12 mouse cellular contexts compared by ENCODE assay signal in genomic region chr12:27537017-27537416, GRCm38 (mm10).
DNase-seq lines count a peak whose midpoint lies in the region; ATAC-seq and TF ChIP-seq lines count a peak whose summit lies in the region.
"Had no signal": no experiment of that assay in that cellular context is flagged by ENCODE, and none has a peak within 500 bp of the region (broad histone marks: within the 10 kb centered on the region; RNA-seq: fewer than 3 reads in every experiment).

No protein-coding gene starts in this region.

- no peaks in the 10 kb centered on the region for H3K9me3 ChIP-seq in intestine, embryonic 16.5 days (ENCODE audit: control insufficient read depth, low read length)
- no peaks in the 10 kb centered on the region for H3K9me3 ChIP-seq in stomach, postnatal 0 days (ENCODE audit: control insufficient read depth, low read length)

- TF ChIP-seq EP300 in stomach, postnatal 0 days (optimal IDR thresholded peaks at IDR 0.05): no peak

- no peaks in the 10 kb centered on the region for H3K27me3 ChIP-seq in intestine, embryonic 16.5 days (replicated peaks; ENCODE audit: control insufficient read depth, insufficient read depth, low read length)
- H3K27me3 ChIP-seq in stomach, postnatal 0 days (ENCODE audit: control insufficient read depth, insufficient read depth, low read length): no peaks in the 10 kb centered on the region
- no peaks in the 10 kb centered on the region for H3K27me3 ChIP-seq in thymus, adult 2 months (ENCODE audit: control insufficient read depth, insufficient read depth, low read length)

- TF ChIP-seq POLR2A in thymus, adult 2 months (IDR thresholded peaks at IDR 0.05; ENCODE audit: control insufficient read depth, extremely low read depth, insufficient read depth, low read length, poor library complexity): no peak

- 43% methylated on average over 9 of the region's 9 CpGs for WGBS in intestine, embryonic 16.5 days
- 31% methylated on average over 9 of the region's 9 CpGs for WGBS in stomach, postnatal 0 days
- 54% methylated on average over 9 of the region's 9 CpGs for WGBS in thymus, adult 2 months

- no peaks in the 10 kb centered on the region for H3K4me1 ChIP-seq in intestine, embryonic 16.5 days (ENCODE audit: control insufficient read depth, insufficient read depth, low read length)
- H3K4me1 ChIP-seq in stomach, postnatal 0 days (replicated peaks; ENCODE audit: control insufficient read depth, insufficient read depth): no peaks in the 10 kb centered on the region
- H3K4me1 ChIP-seq in thymus, adult 2 months (replicated peaks; ENCODE audit: control insufficient read depth, insufficient read depth, low read length): no peaks in the 10 kb centered on the region

- H3K9ac ChIP-seq in intestine, embryonic 16.5 days (ENCODE audit: low read depth, low read length): no peak overlapping the region
- H3K9ac ChIP-seq in stomach, postnatal 0 days (ENCODE audit: low read length): no peak overlapping the region

- H3K4me2 ChIP-seq in intestine, embryonic 16.5 days (ENCODE audit: low read depth, low read length): peak overlapping the region; percentile 38
- H3K4me2 ChIP-seq in stomach, postnatal 0 days (replicated peaks; ENCODE audit: low read depth): peak overlapping the region; percentile 25; the same call in 1 of the 2 replicates

- no peak for TF ChIP-seq CTCF in stomach, postnatal 0 days (IDR thresholded peaks at IDR 0.05; ENCODE audit: low read depth)
- no peak for TF ChIP-seq CTCF in thymus, adult 2 months (IDR thresholded peaks at IDR 0.05; ENCODE audit: borderline replicate concordance, control insufficient read depth, extremely low read depth, insufficient read depth, low read length, poor library complexity)

- H3K27ac ChIP-seq in intestine, embryonic 16.5 days (ENCODE audit: low read length): no peak overlapping the region
- no peak overlapping the region for H3K27ac ChIP-seq in stomach, postnatal 0 days (replicated peaks)
- no peak overlapping the region for H3K27ac ChIP-seq in thymus, adult 2 months (ENCODE audit: control insufficient read depth, insufficient read depth, low read length)

- peak; percentile 63 for DNase-seq in heart, adult 11 months
- DNase-seq in heart, adult 18-20 months: no peak
- DNase-seq in right cerebral cortex, adult 18-20 months: peak; percentile 3
- no peak for DNase-seq in right cerebral cortex, postnatal 14 days
- DNase-seq in stomach, postnatal 0 days (ENCODE audit: low spot score): no peak
- no peak for DNase-seq in cerebellum, adult 18-20 months
- DNase-seq in thymus, adult 2 months: no peak
- DNase-seq: gastrocnemius, postnatal 14 days; kidney, postnatal 14 days; lung, adult 18-20 months had no signal

- no peak overlapping the region for H3K4me3 ChIP-seq in intestine, embryonic 16.5 days (ENCODE audit: low read length)
- H3K4me3 ChIP-seq in stomach, postnatal 0 days (ENCODE audit: low read depth, low read length): no peak overlapping the region
- no peak overlapping the region for H3K4me3 ChIP-seq in thymus, adult 2 months (ENCODE audit: control insufficient read depth, insufficient read depth, low read length)

- no peaks in the 10 kb centered on the region for H3K36me3 ChIP-seq in intestine, embryonic 16.5 days (ENCODE audit: control insufficient read depth, insufficient read depth, low read length)
- H3K36me3 ChIP-seq in stomach, postnatal 0 days (ENCODE audit: control insufficient read depth, insufficient read depth, low read length): no peaks in the 10 kb centered on the region
- no peaks in the 10 kb centered on the region for H3K36me3 ChIP-seq in thymus, adult 2 months (ENCODE audit: control insufficient read depth, insufficient read depth, low read length)

- ATAC-seq in intestine, embryonic 16.5 days: no peak
- no peak for ATAC-seq in stomach, postnatal 0 days (ENCODE audit: low FRiP score, low TSS enrichment)
- ATAC-seq: activated CD4-positive, CD25-positive, alpha-beta regulatory T cell, adult 4 months had no signal

Comparison
In these comparisons a context has a peak if more than half of its experiments do, and no peak if none do; other contexts are left out.
1. DNase-seq: peak in heart, adult 11 months (single experiment) and right cerebral cortex, adult 18-20 months (single experiment); none in heart, adult 18-20 months (0 of 2), right cerebral cortex, postnatal 14 days (single experiment), stomach, postnatal 0 days (single experiment), cerebellum, adult 18-20 months (0 of 2) and thymus, adult 2 months (single experiment).